Mouse (Mus musculus) MEL (cell line): ENCODE measurements around the gene Rapgef2. TPM values are rescaled to one million over a fixed set of nuclear protein-coding genes. Genes with fewer than 3 reads are reported as not detected.

Experiments
- DNase-seq: peaks from one replicate; pipeline ENCODE4 v3.0.0; 2011; ENCODE audit warnings: low read depth, low spot score
- H3K27ac ChIP-seq: 2 replicates; pipeline ENCODE4 v1.5.1; 2012; ENCODE audit warnings: low read depth, mild to moderate bottlenecking, control low read depth, low read length, moderate library complexity; ENCODE audit not compliant: control insufficient read depth
- H3K27me3 ChIP-seq, 2 experiments: fragments of 150-350 bp in 1 of 2; sonication (generic) in 1 of 2; 2 replicates each; pipeline ENCODE4 v1.6.1; 2012; ENCODE audit warnings: low read length in 2 of 2, mild to moderate bottlenecking in 2 of 2, improper control_type of control experiment in 1 of 2, moderate library complexity in 1 of 2; ENCODE audit not compliant: insufficient read depth in 2 of 2, control insufficient read depth in 1 of 2
- H3K36me3 ChIP-seq, 2 experiments: 2 replicates each; pipeline ENCODE4 v1.6.1; 2012 to 2014; ENCODE audit warnings: low read length in 2 of 2, improper control_type of control experiment in 1 of 2, inconsistent platforms in 1 of 2, mild to moderate bottlenecking in 1 of 2; ENCODE audit not compliant: insufficient read depth in 2 of 2, control insufficient read depth in 1 of 2
- H3K4me1 ChIP-seq, 2 experiments: fragments of 150-350 bp in 1 of 2; sonication (generic) in 1 of 2; 2 replicates each; pipeline ENCODE4 v1.6.1; 2012; ENCODE audit warnings: low read length in 2 of 2, improper control_type of control experiment in 1 of 2, mild to moderate bottlenecking in 1 of 2; ENCODE audit not compliant: insufficient read depth in 2 of 2, control insufficient read depth in 1 of 2
- H3K4me3 ChIP-seq, 2 experiments: fragments of 150-350 bp in 1 of 2; sonication (generic) in 1 of 2; 2 replicates each; pipeline ENCODE4 v1.5.1; 2012; ENCODE audit warnings: low read depth in 2 of 2, low read length in 2 of 2, mild to moderate bottlenecking in 2 of 2, moderate library complexity in 2 of 2, control low read depth in 1 of 2, improper control_type of control experiment in 1 of 2; ENCODE audit not compliant: control insufficient read depth in 1 of 2, insufficient read depth in 1 of 2
- H3K79me2 ChIP-seq: 2 replicates; pipeline ENCODE4 v1.6.1; 2012; ENCODE audit warnings: mild to moderate bottlenecking, low read length, moderate library complexity; ENCODE audit not compliant: control insufficient read depth, poor library complexity, insufficient read depth
- H3K9ac ChIP-seq: 2 replicates; pipeline ENCODE4 v1.6.1; 2012; ENCODE audit warnings: low read depth, mild to moderate bottlenecking, control low read depth, low read length, moderate library complexity; ENCODE audit not compliant: control insufficient read depth, poor library complexity, severe bottlenecking
- H3K9me3 ChIP-seq: fragments of 150-350 bp; sonication (generic); replicated peaks from 2 replicates; pipeline ENCODE4 v1.6.1; 2012; ENCODE audit warnings: mild to moderate bottlenecking, low read length, improper control_type of control experiment, moderate library complexity; ENCODE audit not compliant: insufficient read depth
- CTCF ChIP-seq, 3 experiments: IDR thresholded peaks in 2 of 3; conservative IDR thresholded peaks in 1 of 3; 2 replicates each; pipeline ENCODE4 v1.5.1; 2011 to 2012; ENCODE audit warnings: low read length in 3 of 3, low read depth in 2 of 3, mild to moderate bottlenecking in 2 of 3, improper control_type of control experiment in 1 of 3, inconsistent platforms in 1 of 3, mixed read lengths in 1 of 3, moderate library complexity in 1 of 3; ENCODE audit not compliant: control insufficient read depth in 1 of 3, insufficient read depth in 1 of 3, poor library complexity in 1 of 3, severe bottlenecking in 1 of 3
- ELF1 ChIP-seq: IDR thresholded peaks from 2 replicates; pipeline ENCODE4 v1.6.1; 2014; ENCODE audit warnings: low read depth, mild to moderate bottlenecking, inconsistent platforms, low read length, improper control_type of control experiment, moderate library complexity
- GABPA ChIP-seq: IDR thresholded peaks from 2 replicates; pipeline ENCODE4 v1.6.1; 2012; ENCODE audit warnings: low read depth, mild to moderate bottlenecking, inconsistent platforms, low read length, improper control_type of control experiment, moderate library complexity
- GATA1 ChIP-seq: IDR thresholded peaks from 2 replicates; pipeline ENCODE4 v1.6.1; 2011; ENCODE audit warnings: low read depth, low read length, improper control_type of control experiment
- HCFC1 ChIP-seq: IDR thresholded peaks from 2 replicates; pipeline ENCODE4 v1.6.1; 2012; ENCODE audit warnings: low read depth, mild to moderate bottlenecking, inconsistent platforms, low read length, improper control_type of control experiment, moderate library complexity
- JUND ChIP-seq: IDR thresholded peaks from 2 replicates; pipeline ENCODE4 v1.6.1; 2011; ENCODE audit warnings: low read depth, mild to moderate bottlenecking, improper control_type of control experiment, low read length
- MAFK ChIP-seq: IDR thresholded peaks from 2 replicates; pipeline ENCODE4 v1.6.1; 2011; ENCODE audit warnings: low read depth, mild to moderate bottlenecking, low read length, improper control_type of control experiment, borderline replicate concordance
- MAZ ChIP-seq: IDR thresholded peaks from 2 replicates; pipeline ENCODE4 v1.6.1; 2012; ENCODE audit warnings: low read depth, mild to moderate bottlenecking, inconsistent platforms, low read length, improper control_type of control experiment
- MEF2A ChIP-seq: IDR thresholded peaks from 2 replicates; pipeline ENCODE4 v1.6.1; 2014; ENCODE audit warnings: low read depth, mild to moderate bottlenecking, inconsistent platforms, low read length, improper control_type of control experiment; ENCODE audit not compliant: poor library complexity, insufficient replicate concordance, severe bottlenecking; ENCODE audit errors: extremely low read depth
- MYC ChIP-seq: IDR thresholded peaks from 2 replicates; pipeline ENCODE4 v1.6.1; 2011; ENCODE audit warnings: low read depth, mild to moderate bottlenecking, low read length, improper control_type of control experiment, moderate library complexity
- NELFE ChIP-seq: IDR thresholded peaks from 2 replicates; pipeline ENCODE4 v1.6.1; 2011; ENCODE audit warnings: low read depth, low read length, improper control_type of control experiment
- POLR2AphosphoS2 ChIP-seq: IDR thresholded peaks from 2 replicates; pipeline ENCODE4 v1.6.1; 2011; ENCODE audit warnings: low read length, improper control_type of control experiment
- RCOR1 ChIP-seq: IDR thresholded peaks from 2 replicates; pipeline ENCODE4 v1.6.1; 2012; ENCODE audit warnings: low read depth, mild to moderate bottlenecking, inconsistent platforms, low read length, improper control_type of control experiment
- SIN3A ChIP-seq: IDR thresholded peaks from 2 replicates; pipeline ENCODE4 v1.6.1; 2012; ENCODE audit warnings: low read length, improper control_type of control experiment, inconsistent platforms
- SMC3 ChIP-seq: IDR thresholded peaks from 2 replicates; pipeline ENCODE4 v1.6.1; 2011; ENCODE audit warnings: low read depth, low read length, improper control_type of control experiment
- TAL1 ChIP-seq: IDR thresholded peaks from 2 replicates; pipeline ENCODE4 v1.6.1; 2012; ENCODE audit warnings: mild to moderate bottlenecking, inconsistent platforms, low read length, moderate library complexity, mixed read lengths
- TCF12 ChIP-seq: IDR thresholded peaks from 2 replicates; pipeline ENCODE4 v1.6.1; 2014; ENCODE audit warnings: low read depth, mild to moderate bottlenecking, inconsistent platforms, low read length, improper control_type of control experiment, moderate library complexity
- USF1 ChIP-seq: IDR thresholded peaks from 2 replicates; pipeline ENCODE4 v1.6.1; 2014; ENCODE audit warnings: low read depth, mild to moderate bottlenecking, inconsistent platforms, low read length, improper control_type of control experiment, moderate library complexity
- USF2 ChIP-seq, 2 experiments: IDR thresholded peaks; 2 replicates each; pipeline ENCODE4 v1.6.1; 2011 to 2012; ENCODE audit warnings: improper control_type of control experiment in 2 of 2, low read length in 2 of 2, borderline replicate concordance in 1 of 2, inconsistent platforms in 1 of 2, low read depth in 1 of 2, mild to moderate bottlenecking in 1 of 2; ENCODE audit not compliant: insufficient read depth in 1 of 2
- ZNF384 ChIP-seq: IDR thresholded peaks from 2 replicates; pipeline ENCODE4 v1.6.1; 2012; ENCODE audit warnings: low read depth, mild to moderate bottlenecking, inconsistent platforms, low read length, improper control_type of control experiment
- polyA plus RNA-seq, 2 experiments: library from polyadenylated mRNA; stranded (reverse) in 1 of 2; unstranded in 1 of 2; fragments of >175 nt in 1 of 2; fragments of >200 nt in 1 of 2; gene quantifications; 2 replicates each; pipeline versions ENCODE4 v1.2.1 to v1.2.4; 2012; ENCODE audit warnings: low replicate concordance in 2 of 2, low read depth in 1 of 2; ENCODE audit not compliant: insufficient read length in 2 of 2, insufficient read depth in 1 of 2, missing spikeins in 1 of 2
- total RNA-seq: library from RNA; depleted of rRNA; stranded (reverse); fragments of 300-350 nt; gene quantifications from 2 replicates; pipeline ENCODE4 v1.2.3, GENCODE M21; 2012

Rapgef2 gene
- total and polyA plus RNA-seq, 3 experiments: 4.2 to 4.6 TPM; not detected in 1

DNA sequence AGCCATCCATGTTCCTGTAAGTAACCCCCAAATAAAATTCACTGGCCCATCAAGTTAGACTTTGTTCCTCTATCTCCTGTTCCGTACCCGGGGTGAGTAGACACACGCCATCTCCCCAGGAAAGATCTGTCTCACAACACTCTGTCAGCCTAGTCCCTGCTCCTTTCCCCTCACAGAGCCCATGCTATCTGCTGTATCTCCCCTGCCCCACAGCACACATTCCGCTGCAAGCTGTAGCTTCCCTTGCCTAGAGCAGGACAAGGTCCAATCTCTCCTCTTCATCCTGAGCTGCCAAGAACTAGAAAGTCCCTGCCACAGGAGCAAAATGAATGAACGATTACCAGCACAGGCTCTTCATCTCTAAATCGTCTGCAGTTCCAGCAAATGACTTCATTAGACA is 184.6 kb downstream of the Rapgef2 start:
- H3K9me3 ChIP-seq: no peaks in the 10 kb centered on the region
- TF ChIP-seq USF2 (IDR thresholded peaks at IDR 0.05; ENCODE audit: borderline replicate concordance in 1 of 2, insufficient read depth in 1 of 2, low read depth in 1 of 2, low read length in 2 of 2) (no peak), SMC3 (no peak), CTCF (IDR thresholded peaks at IDR 0.05 in 2 of 3, conservative IDR thresholded peaks at IDR 0.05 in 1 of 3; ENCODE audit: control insufficient read depth in 1 of 3, insufficient read depth in 1 of 3, low read depth in 2 of 3, low read length in 3 of 3, poor library complexity in 1 of 3, severe bottlenecking in 1 of 3) (no peak), MEF2A (no peak), MYC (no peak)
- TF ChIP-seq, all 39 proteins: peak for 0
- no peak overlapping the region for H3K27ac ChIP-seq
- no peak for DNase-seq
- H3K9ac ChIP-seq: no peak overlapping the region
- no peak overlapping the region for H3K4me3 ChIP-seq
- H3K4me1 ChIP-seq: no peaks in the 10 kb centered on the region
- H3K27me3 ChIP-seq: no peaks in the 10 kb centered on the region
- H3K36me3 ChIP-seq: peaks cover 0 to 3% of the 10 kb centered on the region in 2 experiments; a peak in 1 of 4 replicates
- no peaks in the 10 kb centered on the region for H3K79me2 ChIP-seq

DNA sequence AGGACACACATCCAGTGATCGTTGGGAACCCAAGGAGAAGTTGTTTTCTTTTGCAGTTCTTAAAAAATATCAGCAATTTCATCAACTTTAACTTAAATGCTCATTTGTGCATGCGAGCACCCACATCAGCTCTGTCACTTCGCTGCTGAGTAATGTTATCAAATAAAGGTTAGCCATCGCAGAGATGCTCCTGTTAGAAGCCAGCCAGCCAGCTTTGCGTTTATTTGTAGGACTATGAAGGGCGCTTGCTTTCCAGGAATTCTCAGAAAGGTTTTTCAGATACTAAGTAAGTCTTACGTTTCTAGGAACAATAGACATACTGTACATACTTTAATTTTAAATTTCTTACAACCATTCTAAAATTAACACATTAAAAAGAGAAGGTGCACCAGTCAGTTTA is 185.5 kb downstream of the Rapgef2 start:
- H3K9ac ChIP-seq: no peak overlapping the region
- TF ChIP-seq JUND: no peak
- TF ChIP-seq HCFC1: no peak
- no peak for TF ChIP-seq MAZ
- TF ChIP-seq USF2 (IDR thresholded peaks at IDR 0.05; ENCODE audit: borderline replicate concordance in 1 of 2, insufficient read depth in 1 of 2, low read depth in 1 of 2, low read length in 2 of 2): no peak
- TF ChIP-seq NELFE: no peak
- TF ChIP-seq RCOR1: no peak
- TF ChIP-seq TAL1: no peak
- no peak for TF ChIP-seq SIN3A
- no peak for TF ChIP-seq TCF12
- TF ChIP-seq GATA1: no peak
- no peak for TF ChIP-seq MAFK
- TF ChIP-seq ZNF384: no peak
- TF ChIP-seq GABPA: no peak
- no peak for TF ChIP-seq POLR2AphosphoS2
- TF ChIP-seq USF1: no peak
- TF ChIP-seq ELF1: no peak
- peaks cover 0 to 3% of the 10 kb centered on the region in 2 experiments; a peak in 1 of 4 replicates for H3K36me3 ChIP-seq
- H3K4me3 ChIP-seq: no peak overlapping the region
- no peak for DNase-seq
- no peaks in the 10 kb centered on the region for H3K9me3 ChIP-seq
- no peaks in the 10 kb centered on the region for H3K4me1 ChIP-seq
- no peaks in the 10 kb centered on the region for H3K27me3 ChIP-seq
- no peak overlapping the region for H3K27ac ChIP-seq
- no peaks in the 10 kb centered on the region for H3K79me2 ChIP-seq
